Mouse (Mus musculus) CH12.LX (cell line): ENCODE data around the gene Fam72a. TPM values are rescaled to one million over a fixed set of nuclear protein-coding genes. Genes with fewer than 3 reads are reported as not detected.
"Not testable (repeated sequence)": the region's sequence is repeated elsewhere in the genome, so short reads cannot be mapped to it uniquely, and the experiment has no call there.

Experiments
- DNase-seq: peaks from one replicate; pipeline ENCODE4 v3.0.0-alpha.2; 2013; ENCODE audit errors: extremely low read depth
- H3K27ac ChIP-seq: 2 replicates; pipeline ENCODE4 v1.5.1; 2012; ENCODE audit warnings: low read depth, mild to moderate bottlenecking, control low read depth, moderate library complexity; ENCODE audit not compliant: insufficient read depth
- H3K27me3 ChIP-seq: replicated peaks from 2 replicates; pipeline ENCODE3; 2012; ENCODE audit warnings: inconsistent platforms
- H3K36me3 ChIP-seq, 2 experiments: replicated peaks in 1 of 2; 2 replicates each; pipeline versions ENCODE3 to v1.6.1; 2012; ENCODE audit warnings: inconsistent platforms in 1 of 2, low read length in 1 of 2, mild to moderate bottlenecking in 1 of 2, mixed read lengths in 1 of 2, moderate library complexity in 1 of 2; ENCODE audit not compliant: control insufficient read depth in 1 of 2, insufficient read depth in 1 of 2
- H3K4me1 ChIP-seq, 2 experiments: 2 replicates each; pipeline ENCODE4 v1.6.1; 2012; ENCODE audit warnings: inconsistent platforms in 1 of 2, moderate library complexity in 1 of 2; ENCODE audit not compliant: insufficient read depth in 2 of 2, control insufficient read depth in 1 of 2
- H3K4me2 ChIP-seq: 2 replicates; pipeline ENCODE4 v1.6.1; 2012; ENCODE audit warnings: low read depth, mild to moderate bottlenecking, control low read depth; ENCODE audit not compliant: poor library complexity, insufficient read depth, severe bottlenecking
- H3K4me3 ChIP-seq, 3 experiments: fragments of 150-350 bp in 1 of 3; sonication (generic) in 1 of 3; replicated peaks in 1 of 3; 2 replicates each; pipeline versions ENCODE3 to v1.5.1; 2011 to 2012; ENCODE audit warnings: low read depth in 2 of 3, low read length in 2 of 3, mild to moderate bottlenecking in 2 of 3, moderate library complexity in 2 of 3, control low read depth in 1 of 3, improper control_type of control experiment in 1 of 3, inconsistent platforms in 1 of 3, mixed read lengths in 1 of 3; ENCODE audit not compliant: poor library complexity in 1 of 3
- H3K79me2 ChIP-seq: replicated peaks from 2 replicates; pipeline ENCODE4 v1.6.1; 2012; ENCODE audit warnings: mild to moderate bottlenecking, moderate library complexity; ENCODE audit not compliant: control insufficient read depth, poor library complexity, insufficient read depth, severe bottlenecking; ENCODE audit errors: extremely low read depth
- H3K9ac ChIP-seq: 2 replicates; pipeline ENCODE4 v1.6.1; 2012; ENCODE audit warnings: low read depth, mild to moderate bottlenecking, control low read depth, moderate library complexity; ENCODE audit not compliant: insufficient read depth
- H3K9me3 ChIP-seq: replicated peaks from 2 replicates; pipeline ENCODE3; 2012; ENCODE audit warnings: low read length, inconsistent platforms, mixed read lengths
- CTCF ChIP-seq, 2 experiments: IDR thresholded peaks in 1 of 2; conservative IDR thresholded peaks in 1 of 2; 2 replicates each; pipeline ENCODE4 v1.5.1; 2011 to 2012; ENCODE audit warnings: low read depth in 2 of 2, low read length in 2 of 2, improper control_type of control experiment in 1 of 2, inconsistent platforms in 1 of 2, mild to moderate bottlenecking in 1 of 2, moderate library complexity in 1 of 2
- E2F4 ChIP-seq: IDR thresholded peaks from 2 replicates; pipeline ENCODE4 v1.6.1; 2011; ENCODE audit warnings: low read depth, low read length, improper control_type of control experiment; ENCODE audit not compliant: insufficient replicate concordance
- EP300 ChIP-seq: IDR thresholded peaks from 2 replicates; pipeline ENCODE4 v1.6.1; 2011; ENCODE audit warnings: low read length, improper control_type of control experiment
- IRF4 ChIP-seq: IDR thresholded peaks from 2 replicates; pipeline ENCODE4 v1.6.1; 2014; ENCODE audit warnings: low read depth, mild to moderate bottlenecking, inconsistent platforms, low read length, improper control_type of control experiment
- KAT2A ChIP-seq: IDR thresholded peaks from 2 replicates; pipeline ENCODE4 v1.6.1; 2012; ENCODE audit warnings: low read length, improper control_type of control experiment, inconsistent platforms; ENCODE audit not compliant: insufficient replicate concordance
- MAX ChIP-seq: IDR thresholded peaks from 2 replicates; pipeline ENCODE4 v1.6.1; 2011; ENCODE audit warnings: low read length, improper control_type of control experiment
- MEF2A ChIP-seq: IDR thresholded peaks from 2 replicates; pipeline ENCODE4 v1.6.1; 2014; ENCODE audit warnings: low read depth, mild to moderate bottlenecking, inconsistent platforms, low read length, improper control_type of control experiment, borderline replicate concordance
- NRF1 ChIP-seq: IDR thresholded peaks from 2 replicates; pipeline ENCODE4 v1.6.1; 2014; ENCODE audit warnings: low read depth, mild to moderate bottlenecking, inconsistent platforms, low read length, improper control_type of control experiment, moderate library complexity
- POLR2A ChIP-seq: IDR thresholded peaks from 2 replicates; pipeline ENCODE4 v1.6.1; 2011; ENCODE audit warnings: low read depth, mild to moderate bottlenecking, improper control_type of control experiment, low read length
- RAD21 ChIP-seq: IDR thresholded peaks from 2 replicates; pipeline ENCODE4 v1.6.1; 2011; ENCODE audit warnings: low read depth, mild to moderate bottlenecking, low read length, improper control_type of control experiment, moderate library complexity
- RCOR1 ChIP-seq: conservative IDR thresholded peaks from 2 replicates; pipeline ENCODE4 v1.6.1; 2012; ENCODE audit warnings: low read depth, mild to moderate bottlenecking, inconsistent platforms, low read length, improper control_type of control experiment
- SMC3 ChIP-seq: IDR thresholded peaks from 2 replicates; pipeline ENCODE4 v1.6.1; 2011; ENCODE audit warnings: low read depth, low read length, improper control_type of control experiment
- TBP ChIP-seq: conservative IDR thresholded peaks from 2 replicates; pipeline ENCODE4 v1.6.1; 2011; ENCODE audit warnings: low read depth, low read length, improper control_type of control experiment
- TCF12 ChIP-seq: IDR thresholded peaks from 2 replicates; pipeline ENCODE4 v1.6.1; 2014; ENCODE audit warnings: low read depth, mild to moderate bottlenecking, inconsistent platforms, low read length, improper control_type of control experiment
- dilution Hi-C: fragments of 300-500 bp; cut with MboI; formaldehyde crosslinking; loops from 2 replicates; pipeline ENCODE4 v1.14.3; 2020; ENCODE audit warnings: low sequenced_read_pairs; ENCODE audit not compliant: extremely low pct_unique_long_range_greater_than_20kb, extremely low pct_ligation_motif_present
- in situ Hi-C: fragments of 300-500 bp; cut with MboI; formaldehyde crosslinking; loops from 3 replicates; pipeline ENCODE4 v1.14.3; 2019; ENCODE audit warnings: low sequenced_read_pairs, low pct_ligation_motif_present, low pct_unique_long_range_greater_than_20kb, mixed read lengths
- polyA plus RNA-seq: library from polyadenylated mRNA; unstranded; fragments of >175 nt; gene quantifications from 2 replicates; pipeline ENCODE4 v1.2.1, GENCODE M21; 2012; ENCODE audit warnings: low read depth; ENCODE audit not compliant: insufficient read length
- total RNA-seq, 2 experiments: library from RNA; depleted of rRNA; stranded (reverse); fragments of 300-350 nt in 1 of 2; fragments of >200 nt in 1 of 2; gene quantifications; 2 replicates each; pipeline ENCODE4 v1.2.3; 2012 to 2014

Fam72a gene
- total and polyA plus RNA-seq, 3 experiments = 10.5 to 22.4 (median 19.1) TPM

DNA sequence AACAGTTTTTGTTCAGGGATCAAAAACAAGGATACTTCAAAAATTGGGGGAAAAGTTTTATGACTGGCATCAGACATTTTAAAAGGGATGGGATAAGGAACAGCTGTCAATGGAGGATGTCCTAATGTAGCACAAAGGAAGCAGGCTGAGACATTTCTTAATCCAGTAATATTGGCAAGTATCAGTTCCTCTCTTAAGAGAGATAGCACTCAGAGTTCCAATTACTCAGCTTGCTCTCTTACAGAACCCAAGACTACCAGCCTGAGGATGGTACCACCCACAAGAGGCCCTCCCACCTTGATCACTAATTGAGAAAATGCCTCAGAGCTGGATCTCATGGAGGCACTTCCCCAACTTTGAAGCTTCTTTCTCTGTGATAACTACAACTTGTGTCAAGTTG, 32.8 kb downstream of the Fam72a start:
- peaks cover 22 to 40% of the 10 kb centered on the region in 2 experiments; a peak in 3 of 4 replicates for H3K4me1 ChIP-seq
- in situ Hi-C loops = no loop called here
- H3K79me2 ChIP-seq = no peaks in the 10 kb centered on the region
- H3K4me3 ChIP-seq = no peak overlapping the region
- no peaks in the 10 kb centered on the region for H3K27me3 ChIP-seq
- H3K9ac ChIP-seq = no peak overlapping the region
- H3K36me3 ChIP-seq = no peaks in the 10 kb centered on the region
- H3K27ac ChIP-seq = no peak overlapping the region
- dilution Hi-C loops = no loop called here
- peak; percentile 12 for DNase-seq
- no peak overlapping the region for H3K4me2 ChIP-seq
- TF ChIP-seq RCOR1 = no peak
- TF ChIP-seq IRF4 = peak; percentile 57; the same call in 1 of the 2 replicates
- no peaks in the 10 kb centered on the region for H3K9me3 ChIP-seq

DNA sequence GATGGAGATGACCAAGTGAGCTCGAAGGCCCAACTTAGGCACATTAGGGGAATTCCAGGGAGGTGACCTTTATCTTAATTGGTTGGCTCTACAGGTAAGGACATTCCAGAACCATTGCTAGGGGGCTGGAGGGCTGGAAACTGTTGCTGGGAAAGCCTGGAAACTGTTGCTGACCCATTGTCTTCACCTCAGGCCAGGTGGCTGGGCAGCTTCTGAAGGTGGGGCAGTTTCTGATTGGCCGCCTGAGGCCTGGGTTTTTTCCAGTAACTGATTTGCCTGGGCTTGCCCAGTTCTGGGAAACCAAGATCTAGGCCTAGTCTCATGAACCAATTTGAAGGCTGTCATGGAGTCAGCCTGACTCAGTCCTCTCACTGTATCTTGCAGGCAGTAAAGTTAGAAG, 34.4 kb downstream of the Fam72a start:
- Histone ChIP-seq H3K9ac (no peak overlapping the region), H3K27ac (no peak overlapping the region; the same call in 1 of the 2 replicates), H3K36me3 (no peaks in the 10 kb centered on the region), H3K4me2 (no peak overlapping the region), H3K4me3 (no peak overlapping the region)
- in situ Hi-C loops = no loop called here
- dilution Hi-C loops = no loop called here
- peak; percentile 81 for TF ChIP-seq TCF12
- TF ChIP-seq KAT2A = 0 out of 2 replicates have a peak, but pooled peaks have one; percentile 28
- TF ChIP-seq MEF2A = peak; percentile 64; the same call in 1 of the 2 replicates
- TF ChIP-seq RCOR1 = peak; percentile 77; the same call in 1 of the 2 replicates
- TF ChIP-seq RAD21 = no peak
- TF ChIP-seq MAX = peak; percentile 53; the same call in 1 of the 2 replicates
- peak; percentile 58; the same call in 1 of the 2 replicates for TF ChIP-seq EP300
- TF ChIP-seq E2F4 = no peak
- TF ChIP-seq IRF4 = peak; percentile 53; the same call in 1 of the 2 replicates
- TF ChIP-seq, all 38 proteins: peak for 7
- DNase-seq = peak; percentile 15
- Histone ChIP-seq H3K9me3 (no peaks in the 10 kb centered on the region), H3K4me1 (peaks cover 22 to 39% of the 10 kb centered on the region in 2 experiments; a peak in 3 of 4 replicates), H3K79me2 (no peaks in the 10 kb centered on the region), H3K27me3 (no peaks in the 10 kb centered on the region)

DNA sequence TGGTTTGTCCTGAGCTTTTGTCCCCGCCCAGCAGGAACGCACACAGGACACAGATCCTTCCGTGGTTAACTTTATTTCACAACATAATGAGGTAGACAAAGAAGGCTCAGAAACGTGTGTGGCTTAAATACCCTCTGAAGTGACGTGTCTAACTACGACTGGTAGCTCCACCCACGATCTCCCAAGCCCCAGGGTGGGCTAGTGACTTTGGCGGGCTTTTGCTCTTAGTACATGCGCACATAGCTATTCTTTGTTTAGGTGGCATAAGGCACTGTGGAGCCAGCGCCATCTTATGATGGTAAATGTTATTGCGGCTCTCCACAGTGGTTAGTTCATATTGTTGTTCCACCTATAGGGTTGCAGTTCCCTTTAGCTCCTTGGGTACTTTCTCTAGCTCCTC, 38.4 kb downstream of the Fam72a start:
- H3K27ac ChIP-seq, H3K36me3 ChIP-seq, dilution Hi-C loops, H3K9me3 ChIP-seq, H3K27me3 ChIP-seq, H3K4me3 ChIP-seq, H3K79me2 ChIP-seq, in situ Hi-C loops: not testable (repeated sequence)
- Histone ChIP-seq H3K4me2 (peak overlapping the region; percentile 47; the same call in 1 of the 2 replicates), H3K9ac (peak overlapping the region; percentile 24; the same call in 1 of the 2 replicates), H3K4me1 (peaks cover 18 to 31% of the 10 kb centered on the region in 2 experiments; a peak in 3 of 4 replicates)
- DNase-seq = peak; percentile 77
- TF ChIP-seq POLR2A (peak; percentile 48), TBP (peak; percentile 90), RAD21 (peak; percentile 45), CTCF (conservative IDR thresholded peaks at IDR 0.05 in 1 of 2, IDR thresholded peaks at IDR 0.05 in 1 of 2; ENCODE audit: low read depth in 2 of 2, low read length in 2 of 2) (peak; percentile 5 to 58; a peak in 2 of 4 replicates), E2F4 (peak; percentile 96), NRF1 (peak; percentile 75), SMC3 (peak; percentile 27)
